Mouse (Mus musculus): Measurements from ENCODE around the gene Mfsd6.

GRCm38 (mm10) chr1:52660765-52661164 is 66.5 kb downstream of the Mfsd6 start:
- TF ChIP-seq POLR2A (IDR thresholded peaks at IDR 0.05; ENCODE audit: low read depth, low read length) (no peak), CTCF (IDR thresholded peaks at IDR 0.05; ENCODE audit: extremely low read depth, insufficient read depth, insufficient read length, insufficient replicate concordance) (no peak)
